Mouse (Mus musculus) cerebellum, postnatal 25 days (tissue): ENCODE measurements at regions not wholly inside any gene's neighbourhood (a gene's known extent, or its start where the extent isn't known, plus 50 kb on each side); places are given as distances from the start of the nearest gene placed in this dataset.

ENCODE experiments used
- DNase-seq, 2 experiments: peaks; one replicate each; pipeline ENCODE4 v3.0.0; 2021; ENCODE audit warnings: mixed read lengths in 2 of 2

DNA sequence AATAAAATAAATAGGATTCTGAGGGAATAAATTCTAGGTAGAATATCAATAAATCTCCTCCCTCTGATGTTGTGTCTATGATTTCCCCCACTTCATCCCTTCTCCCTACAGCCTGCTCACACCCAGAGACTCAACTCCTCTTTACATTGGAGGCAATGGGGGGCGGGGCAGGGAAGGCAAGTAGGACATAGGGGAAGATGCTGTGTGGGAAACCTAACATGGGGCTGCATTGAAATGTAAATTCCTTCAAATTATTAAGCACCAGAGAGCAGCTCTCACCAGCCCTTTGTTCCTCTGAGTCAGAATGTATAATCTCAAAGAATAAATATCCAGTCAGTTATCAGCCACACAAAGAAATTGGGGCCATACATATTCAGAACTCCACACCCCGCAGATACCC, 91.6 kb downstream of the Nuf2 start:
- no peak for DNase-seq

DNA sequence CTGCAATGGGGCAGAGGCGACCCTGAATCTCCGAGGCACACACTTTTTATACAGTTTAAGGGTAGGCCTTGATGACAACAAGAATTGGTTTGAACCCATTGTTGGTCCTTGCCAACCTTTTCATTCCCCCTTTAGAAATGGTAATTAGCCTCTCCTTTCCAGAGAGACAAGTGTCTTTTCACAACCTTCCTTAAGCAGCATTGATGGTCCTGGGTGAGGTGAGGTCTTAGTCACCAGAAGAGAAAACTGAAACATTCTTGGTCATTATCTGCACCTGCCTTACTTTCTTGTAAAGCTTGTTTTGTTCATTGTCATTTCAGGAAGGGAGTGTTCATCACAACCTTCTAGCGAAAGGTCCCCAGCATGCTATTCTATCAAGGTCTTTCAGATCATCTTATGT, 93.3 kb downstream of the Nuf2 start:
- DNase-seq: no peak

DNA sequence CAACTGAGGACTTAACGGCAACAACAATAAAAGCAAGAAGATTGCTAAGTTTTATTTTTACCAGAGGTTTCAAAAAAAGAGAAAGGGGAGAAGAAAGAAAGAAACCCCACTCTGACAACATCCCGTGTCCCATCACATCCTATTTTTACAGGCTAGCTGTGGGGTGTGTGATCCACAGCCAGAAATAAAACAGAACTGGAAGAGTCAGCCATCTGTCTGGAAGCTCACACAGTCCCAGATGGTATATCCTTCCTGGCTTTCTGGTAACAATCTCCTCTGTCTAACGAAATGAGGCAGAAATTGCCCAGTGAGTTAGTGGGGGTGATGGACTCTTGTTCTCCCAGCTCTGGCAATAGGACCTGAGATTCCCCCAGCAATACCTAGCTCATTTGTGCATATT, 108.9 kb downstream of the Nuf2 start:
- DNase-seq: peak; percentile 15 to 32

DNA sequence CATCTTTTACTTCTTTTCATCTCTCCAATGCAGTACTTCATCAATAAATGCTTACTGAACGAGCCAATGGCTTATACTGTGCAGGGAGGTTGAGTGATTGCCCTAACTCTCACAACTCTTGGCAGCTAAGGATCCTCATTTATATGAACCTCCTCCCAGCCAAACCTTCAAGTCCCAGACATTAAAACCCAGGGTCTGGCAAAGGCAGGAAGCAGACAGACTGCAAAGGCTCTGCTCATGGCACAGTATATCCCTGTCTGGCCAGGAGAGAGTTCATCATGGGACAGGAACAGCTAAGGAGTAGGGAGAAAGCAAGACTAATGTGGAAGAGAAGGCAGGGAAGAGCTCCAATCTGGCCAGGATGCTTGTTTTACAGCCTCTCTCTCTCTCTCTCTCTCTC, 109.6 kb downstream of the Nuf2 start:
- no peak for DNase-seq

DNA sequence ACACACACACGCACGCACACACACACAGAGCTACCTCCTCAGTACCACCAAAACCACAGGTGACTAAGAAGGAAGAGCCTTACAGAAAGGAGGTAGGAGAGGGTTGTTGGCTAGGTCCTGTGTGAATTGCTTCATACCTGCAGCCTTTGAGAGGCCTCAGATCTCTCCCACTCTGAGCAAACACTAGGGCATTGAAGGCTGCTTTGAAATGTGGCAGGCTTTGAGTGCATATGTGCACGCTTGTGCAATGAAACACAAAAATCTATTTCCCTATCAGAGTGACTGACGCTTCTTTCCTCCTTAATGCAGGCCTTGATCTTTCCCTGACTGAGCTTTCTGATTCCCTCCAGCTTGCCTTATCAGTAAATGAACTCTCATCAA, 112.6 kb downstream of the Nuf2 start:
- DNase-seq: no peak

DNA sequence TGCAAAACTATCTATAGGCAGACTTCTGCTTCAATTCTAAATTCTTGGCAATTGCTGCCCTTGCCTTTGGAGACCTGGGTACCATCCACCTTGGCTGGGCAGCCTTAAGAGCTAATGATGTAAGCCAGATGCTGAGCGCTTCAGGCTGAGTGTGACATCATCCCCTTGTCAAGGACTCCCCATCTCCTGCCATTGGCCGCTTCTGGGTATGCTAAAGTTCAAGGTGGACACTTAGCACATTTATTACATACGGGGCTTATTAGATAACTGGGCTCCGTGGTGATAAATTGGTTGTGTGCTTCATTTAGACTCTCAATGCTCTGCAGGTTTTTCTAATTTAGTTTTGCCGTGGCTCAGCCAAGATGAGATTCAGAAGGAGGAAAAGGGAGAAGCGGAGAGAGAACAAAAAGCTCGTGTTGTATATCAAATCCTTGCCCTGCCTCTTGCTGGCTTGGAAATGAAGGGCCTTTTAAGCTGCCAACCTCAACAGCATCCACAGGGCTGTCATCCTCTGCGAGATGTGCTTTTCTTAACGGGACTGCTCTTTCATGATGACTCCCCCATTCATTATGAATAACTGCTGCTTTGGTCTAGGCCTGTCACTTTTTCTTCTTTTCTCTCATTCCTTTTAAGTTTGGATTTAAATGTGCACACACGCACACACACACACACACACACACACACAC, 113.1 kb downstream of the Nuf2 start:
- DNase-seq: no peak

DNA sequence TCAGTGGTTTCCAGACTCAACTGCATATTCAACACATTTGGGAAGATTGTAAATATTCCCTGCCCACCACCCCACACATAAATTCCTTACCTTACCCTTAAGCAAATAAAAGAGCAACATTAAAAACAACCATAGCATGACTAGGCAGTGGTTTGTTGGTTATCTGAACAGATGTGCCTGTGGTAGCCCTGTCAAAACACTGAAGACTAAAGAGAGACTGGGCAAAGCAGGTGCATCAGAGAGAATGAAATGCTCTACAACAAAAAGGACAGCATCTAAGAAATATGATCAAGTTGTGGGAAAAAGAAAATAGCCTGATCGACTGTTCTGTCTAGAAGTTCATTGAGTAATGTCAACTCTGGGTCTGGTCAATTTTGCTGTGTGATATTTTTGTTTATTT, 114.6 kb downstream of the Nuf2 start:
- DNase-seq: no peak

DNA sequence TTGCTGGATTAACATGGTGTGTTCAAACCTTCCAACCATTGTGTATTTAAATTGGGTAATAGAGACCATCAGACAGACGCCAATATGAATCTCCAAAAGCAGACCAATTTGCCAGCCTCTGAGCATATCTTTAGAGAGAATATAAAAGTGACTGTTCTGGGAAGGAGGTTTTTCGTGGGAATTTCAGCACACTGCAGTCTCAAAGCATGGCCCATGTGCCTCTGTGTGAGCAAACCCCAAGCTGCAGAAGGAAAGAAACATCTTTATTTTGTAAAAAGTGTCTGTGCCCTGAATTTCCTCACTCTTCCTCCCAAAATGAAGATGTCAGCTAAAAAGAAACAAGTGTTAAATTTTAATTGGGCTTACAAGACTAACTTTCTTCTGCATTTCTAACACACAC, 123.1 kb downstream of the Nuf2 start:
- no peak for DNase-seq

DNA sequence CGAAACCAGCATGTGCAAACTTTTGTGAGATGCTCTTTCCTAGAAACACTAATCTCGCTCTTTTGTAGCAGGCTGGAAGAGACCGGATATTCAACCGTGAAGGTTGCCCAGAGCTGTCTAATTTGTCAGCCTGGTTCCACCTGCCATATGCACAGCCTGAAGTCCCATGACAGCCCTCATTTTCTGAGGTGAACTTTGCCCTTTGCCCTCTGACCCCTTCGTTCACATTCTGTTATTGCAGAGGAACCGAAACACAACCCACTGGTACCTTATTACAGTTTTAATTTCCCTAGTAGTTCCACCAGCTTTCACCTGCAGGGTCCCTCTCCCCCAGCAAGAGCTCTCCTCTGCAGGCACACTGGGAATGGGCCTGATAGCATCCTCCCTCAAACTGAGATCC, 130.4 kb downstream of the Nuf2 start:
- DNase-seq: no peak

DNA sequence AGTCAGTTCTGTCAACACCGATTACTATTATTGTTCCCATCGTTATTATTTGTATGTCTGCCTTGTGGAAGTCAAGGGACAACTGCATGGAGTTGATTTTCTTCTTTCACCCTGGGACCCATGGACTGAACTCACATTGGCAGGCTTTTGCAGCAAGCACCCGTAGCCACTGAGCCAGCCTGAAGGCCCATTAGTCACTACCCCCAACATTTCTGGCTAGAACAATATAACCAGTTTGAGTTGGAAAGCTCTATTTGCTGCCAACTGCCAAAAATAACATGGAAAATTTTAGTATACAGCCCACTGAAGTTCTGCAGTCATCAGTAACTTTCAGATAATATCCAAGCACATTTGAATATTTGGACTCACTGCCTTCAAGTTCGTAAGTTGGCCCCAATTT, 133.9 kb downstream of the Nuf2 start:
- no peak for DNase-seq

DNA sequence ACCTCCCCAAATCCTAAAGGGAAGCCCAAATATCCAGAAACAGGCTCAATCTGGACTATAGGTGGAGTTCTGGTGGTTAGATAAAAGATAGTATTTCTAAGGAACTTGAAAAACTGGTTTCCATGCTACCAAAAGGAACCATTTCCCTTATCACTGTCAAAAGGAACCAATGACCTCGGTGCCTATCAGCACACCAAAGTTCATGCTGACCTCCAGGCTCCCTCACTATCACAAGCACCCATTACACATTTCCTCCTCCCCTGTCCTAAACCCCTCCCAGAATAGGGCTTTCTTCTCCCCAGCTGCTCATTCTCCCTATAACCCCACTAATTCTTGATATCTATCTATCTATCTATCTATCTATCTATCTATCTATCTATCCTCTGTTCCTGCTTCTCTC, 144.2 kb downstream of the Nuf2 start:
- no peak for DNase-seq

DNA sequence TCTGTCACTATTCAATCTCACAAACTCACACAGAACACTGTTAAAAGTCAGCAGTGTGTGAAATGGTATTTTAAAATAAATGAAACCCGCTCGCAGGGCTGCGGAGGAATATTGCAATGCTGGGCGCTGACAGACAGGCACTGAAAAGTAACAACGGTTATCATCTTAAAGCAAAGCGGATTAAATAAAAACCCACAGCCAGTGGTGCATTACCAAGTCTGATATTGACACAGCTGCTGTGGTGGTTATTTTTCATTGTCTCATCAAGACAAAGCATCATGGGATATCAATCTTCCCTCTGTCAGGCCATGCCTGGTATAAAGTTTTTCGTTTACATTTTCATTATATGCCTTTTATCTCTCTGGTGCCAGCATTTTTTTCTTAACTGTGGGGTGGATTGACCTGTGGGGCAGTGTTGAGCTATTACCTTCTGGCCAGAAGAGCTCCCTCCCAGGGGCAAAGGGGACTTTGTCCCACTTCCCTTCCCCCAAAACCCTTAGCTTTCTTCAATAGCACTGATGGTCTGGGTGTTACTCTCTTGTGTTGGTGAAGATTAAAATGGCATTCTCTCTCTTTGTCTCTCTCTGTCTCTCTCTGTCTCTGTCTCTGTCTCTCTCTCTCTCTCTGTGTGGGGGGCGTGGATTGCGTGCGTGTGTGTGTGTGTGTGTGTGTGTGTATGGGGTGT, 145.4 kb downstream of the Nuf2 start:
- no peak for DNase-seq

DNA sequence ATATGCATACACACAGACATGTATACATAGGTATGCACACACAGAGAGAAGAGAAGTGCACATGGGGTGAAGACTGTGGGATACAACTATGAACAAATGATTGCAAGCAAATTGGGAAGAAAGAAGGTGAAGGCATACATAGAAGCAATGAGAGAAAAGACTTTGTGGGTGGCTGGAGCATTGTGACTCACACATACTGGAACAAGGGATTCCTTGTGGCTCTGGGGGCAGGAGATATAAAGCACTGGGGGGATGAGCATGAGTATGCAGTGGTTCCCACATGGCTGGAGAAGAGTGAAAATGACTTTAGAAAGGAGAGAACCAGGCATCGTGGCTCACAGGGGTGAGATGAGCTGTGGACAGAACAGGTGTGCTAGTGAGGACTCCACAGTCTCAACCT, 156.6 kb downstream of the Nuf2 start:
- DNase-seq: no peak

DNA sequence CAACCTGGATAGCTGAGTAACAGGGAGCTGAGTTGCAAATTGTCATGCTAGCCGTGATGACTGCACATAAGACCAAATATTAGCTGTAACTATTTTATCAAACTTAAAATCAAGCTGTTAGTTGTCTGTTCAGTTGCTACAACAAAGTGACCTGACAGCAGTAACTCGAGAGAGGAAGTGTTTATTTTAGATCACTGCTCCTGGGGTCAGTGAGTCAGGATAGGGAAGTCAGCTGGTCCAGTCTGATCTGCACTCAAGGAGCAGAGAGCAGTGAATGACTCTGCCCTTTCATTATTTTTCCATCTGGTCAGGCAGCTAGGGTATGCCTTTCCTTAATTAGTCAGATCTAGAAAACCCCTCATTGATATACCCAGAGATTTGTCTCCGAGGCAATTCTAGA, 162.5 kb downstream of the Nuf2 start:
- DNase-seq: no peak

DNA sequence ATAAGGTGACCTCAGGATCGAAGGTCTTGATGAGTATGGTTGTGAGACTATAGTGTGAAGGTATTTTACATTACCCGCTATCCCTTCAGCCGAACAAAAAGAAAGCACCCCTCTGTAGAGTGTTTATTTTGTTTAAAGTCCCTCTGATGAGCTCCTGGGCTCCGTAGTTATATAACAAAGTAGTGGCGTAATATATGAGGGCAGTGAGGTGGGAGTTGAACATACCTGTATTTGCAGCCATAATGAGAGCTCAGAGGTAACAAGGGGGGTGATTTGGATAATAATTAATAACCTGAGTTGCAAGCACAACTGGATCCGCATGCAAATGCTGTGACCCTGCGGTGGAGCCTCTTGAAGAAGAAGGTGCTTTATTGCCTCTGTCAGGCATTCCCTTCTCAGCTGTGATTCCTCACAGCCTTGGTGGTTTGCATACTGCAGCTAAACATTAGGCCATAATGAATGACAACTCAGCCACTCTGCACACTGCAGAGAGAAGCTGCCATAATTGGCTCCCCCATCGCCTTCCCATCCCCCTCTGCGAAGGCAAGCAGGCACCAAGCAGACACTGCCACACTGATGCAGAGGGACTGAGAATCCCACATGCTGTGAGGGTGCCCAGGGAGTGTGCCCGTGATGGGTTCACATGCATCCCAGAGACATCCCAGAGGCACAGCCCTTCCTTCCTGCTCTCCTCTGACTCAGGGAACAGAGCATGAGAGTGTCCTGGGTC, 163.3 kb downstream of the Nuf2 start:
- DNase-seq: no peak

DNA sequence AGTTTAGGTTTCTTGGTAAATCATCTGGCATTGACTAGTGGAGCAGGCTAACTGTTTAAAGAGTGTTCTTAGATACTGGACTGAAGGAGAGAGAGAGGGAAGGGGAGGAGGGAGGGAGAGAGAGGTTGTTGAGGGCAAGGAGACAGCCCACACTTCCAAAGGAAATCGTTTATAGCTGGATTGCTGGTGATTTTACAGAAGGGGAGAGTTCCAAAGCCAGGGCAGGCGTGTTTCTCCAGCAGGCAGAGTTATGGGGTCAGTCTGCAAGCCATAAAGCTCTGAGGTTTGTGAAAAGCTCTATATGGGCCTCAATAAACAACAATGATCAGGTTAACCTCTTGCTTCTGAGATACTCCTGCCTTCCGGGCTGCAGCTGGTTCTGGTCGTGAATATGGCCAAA, 163.9 kb downstream of the Nuf2 start:
- DNase-seq: no peak

DNA sequence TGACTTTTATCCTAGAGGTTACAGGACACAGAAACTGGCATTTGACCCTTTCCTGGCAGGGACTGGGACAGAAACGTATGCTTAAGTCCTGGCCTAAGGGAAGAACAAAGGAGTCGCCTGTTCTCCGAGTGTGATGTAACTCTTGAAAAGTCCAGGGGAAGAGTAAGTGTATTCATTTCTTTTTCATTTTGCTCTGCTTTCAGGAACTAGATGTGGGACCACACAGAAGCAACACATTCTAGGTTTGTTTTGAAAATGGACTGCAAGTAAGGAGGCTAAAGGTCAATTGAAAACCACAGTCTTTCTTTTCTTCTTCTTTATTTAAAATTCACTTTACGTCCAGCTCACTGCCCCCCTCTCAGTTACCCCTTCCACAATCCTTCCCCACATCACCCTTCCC, 168.7 kb downstream of the Nuf2 start:
- DNase-seq: no peak

DNA sequence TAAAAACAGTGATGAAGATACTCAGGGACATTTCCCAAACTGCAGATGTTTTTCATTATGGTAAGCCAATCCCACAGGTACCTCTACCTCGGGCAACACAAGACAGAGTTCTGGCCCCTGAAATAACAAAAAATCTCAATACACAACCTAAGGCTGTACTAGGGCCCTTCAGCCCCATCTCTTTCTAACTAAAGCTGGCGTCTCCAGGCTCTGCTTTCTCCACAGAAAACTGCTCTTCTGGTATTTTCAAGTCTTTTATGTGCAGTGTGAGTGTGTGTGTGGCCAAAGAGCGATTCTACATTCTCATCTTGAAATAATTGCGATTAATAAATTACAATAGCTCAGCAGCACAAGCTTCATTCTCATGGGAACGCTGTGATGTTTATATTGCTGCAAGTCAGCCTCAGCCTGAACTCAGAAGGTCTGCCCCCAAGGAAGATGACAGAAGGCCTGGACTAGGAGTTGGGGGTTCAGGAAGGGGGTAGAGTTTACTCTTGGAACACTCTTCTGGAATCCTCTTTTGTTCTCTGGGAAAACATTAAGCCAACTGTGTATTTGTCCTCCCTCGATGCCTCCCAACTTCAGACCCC, 173.5 kb downstream of the Nuf2 start:
- no peak for DNase-seq

DNA sequence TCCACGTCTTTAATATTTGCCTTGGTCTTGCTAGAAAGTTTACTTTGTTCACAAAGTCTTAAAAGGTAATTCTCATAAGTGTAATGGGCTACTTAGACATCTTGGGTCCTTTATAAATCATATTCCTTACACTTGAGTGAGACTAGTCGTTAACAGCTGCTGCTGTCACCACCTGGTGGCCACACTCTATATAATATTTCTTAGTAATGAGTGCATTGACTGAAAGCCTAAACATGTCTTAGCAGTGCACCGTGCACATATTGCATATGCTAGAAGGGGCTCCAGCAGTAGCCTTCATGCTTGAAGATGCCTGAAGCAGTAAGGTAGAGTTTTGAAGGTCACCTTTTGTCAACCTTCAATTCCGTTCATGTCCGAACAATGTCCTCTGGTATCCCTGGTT, 177.2 kb downstream of the Nuf2 start:
- peak in 1 of 2 experiments; percentile 6 for DNase-seq

DNA sequence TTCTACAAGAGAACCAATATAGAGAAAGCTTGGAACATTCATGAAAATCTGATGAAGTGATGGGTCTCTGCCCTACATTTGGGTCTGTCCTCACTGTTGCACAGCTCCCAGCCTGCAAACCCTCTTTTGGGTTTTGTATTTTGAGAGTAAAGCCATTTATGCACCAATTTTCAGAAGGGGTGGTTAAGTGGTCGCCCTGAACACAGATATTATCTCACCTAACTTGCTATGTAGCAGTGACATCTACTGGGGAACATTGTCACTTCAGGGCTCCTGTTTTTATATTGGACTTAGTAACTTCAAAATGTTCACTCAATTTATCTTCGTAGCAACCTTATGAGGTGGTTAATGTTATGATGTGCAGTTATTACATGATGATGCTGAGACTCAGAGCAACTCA, 183.6 kb downstream of the Nuf2 start:
- DNase-seq: peak in 1 of 2 experiments; percentile 4

DNA sequence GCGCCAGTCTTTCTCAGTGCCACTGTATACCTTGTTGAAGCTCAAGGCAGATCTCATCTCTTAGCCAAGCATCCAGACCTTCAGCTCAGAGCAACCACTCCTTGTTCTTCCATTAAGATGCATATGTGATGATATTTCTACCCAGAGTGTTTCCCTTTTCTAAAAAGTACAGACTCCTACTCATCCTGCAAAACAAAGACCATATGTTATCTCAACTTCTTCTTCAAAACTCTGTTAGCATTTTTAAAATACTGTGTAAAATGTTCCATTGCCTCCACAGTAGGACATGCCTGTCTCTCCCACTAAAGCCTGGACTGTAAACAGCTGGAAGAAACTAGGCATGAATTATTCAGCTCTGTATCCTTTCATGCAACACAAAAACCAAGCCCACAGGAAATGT, 184.4 kb downstream of the Nuf2 start:
- DNase-seq: no peak

DNA sequence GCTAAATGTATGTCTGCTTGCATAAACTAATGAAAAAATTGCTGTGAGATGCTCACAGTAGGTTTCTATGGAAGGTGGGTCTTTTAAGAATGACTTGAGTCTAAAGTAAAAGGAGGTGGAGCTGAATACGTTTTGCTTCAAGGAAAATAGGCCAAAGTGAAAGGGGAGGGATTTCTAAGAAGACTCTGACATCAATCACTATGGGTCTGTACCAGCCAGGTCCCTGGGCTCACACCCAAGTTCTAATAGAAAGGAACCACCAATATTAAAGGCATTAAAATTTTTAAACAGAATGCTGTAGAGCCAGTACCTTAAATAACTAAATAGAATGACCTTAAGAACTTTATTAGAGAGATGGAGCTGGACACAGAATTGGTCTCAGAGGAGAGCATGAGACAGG, 190.1 kb downstream of the Nuf2 start:
- no peak for DNase-seq

DNA sequence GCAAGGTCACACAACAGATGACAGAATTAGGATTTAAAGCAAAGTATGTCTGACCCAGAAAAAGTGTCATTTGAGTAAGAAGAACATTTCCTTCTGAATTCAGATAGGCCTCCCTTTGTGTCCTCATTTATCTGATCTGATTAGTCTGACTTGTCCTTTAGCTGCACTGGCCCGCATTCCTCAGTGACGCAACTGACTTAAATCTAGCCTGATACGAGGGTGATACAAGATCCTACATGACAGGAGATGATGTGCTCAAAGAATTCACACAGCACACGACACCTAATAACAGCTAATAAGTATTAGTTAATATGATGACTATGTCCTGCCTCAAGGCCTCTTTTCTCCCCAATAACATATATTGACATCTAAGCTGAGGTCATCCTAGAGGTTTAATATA, 192.8 kb downstream of the Nuf2 start:
- DNase-seq: no peak

DNA sequence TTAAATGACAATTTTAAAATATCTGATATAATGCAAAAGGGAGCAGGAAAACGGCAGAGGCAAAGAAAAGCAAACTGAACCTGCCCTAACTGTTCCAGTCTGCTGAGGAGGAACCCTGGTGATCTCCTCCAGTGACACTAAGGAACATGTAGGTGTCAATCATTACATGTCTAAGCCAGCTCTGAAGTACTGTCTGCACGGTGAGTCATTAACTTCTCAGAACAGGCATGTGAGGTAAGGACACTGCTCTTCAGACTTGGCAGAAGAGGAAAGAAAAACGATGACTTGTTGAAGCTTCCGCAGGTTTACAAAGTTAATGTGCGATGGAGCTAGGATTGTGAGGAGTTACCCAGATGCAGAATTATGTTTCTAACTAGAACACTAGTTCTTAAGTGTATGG, 199.1 kb downstream of the Nuf2 start:
- DNase-seq: no peak
